Mouse (Mus musculus) heart, embryonic 10.5 days (tissue): ENCODE measurements at regions not wholly inside any gene's neighbourhood (a gene's known extent, or its start where the extent isn't known, plus 50 kb on each side); places are given as distances from the start of the nearest gene placed in this dataset.
"Not testable (repeated sequence)": the region's sequence is repeated elsewhere in the genome, so short reads cannot be mapped to it uniquely, and the experiment has no call there.

Source experiments
- DNase-seq: peaks from one replicate; pipeline ENCODE4 v3.0.0-alpha.2; 2017; ENCODE audit warnings: low spot score
- H3K27ac ChIP-seq: fragments of 300-500 bp; sonication (generic); 2 replicates; pipeline ENCODE4 v1.5.1; 2016; ENCODE audit warnings: mild to moderate bottlenecking
- H3K27me3 ChIP-seq: fragments of 300-500 bp; sonication (generic); 2 replicates; pipeline ENCODE4 v1.6.1; 2016; ENCODE audit warnings: mild to moderate bottlenecking; ENCODE audit not compliant: poor library complexity, insufficient read depth, severe bottlenecking
- H3K36me3 ChIP-seq: fragments of 300-500 bp; sonication (generic); 2 replicates; pipeline ENCODE4 v1.6.1; 2016; ENCODE audit warnings: mild to moderate bottlenecking, moderate library complexity
- H3K4me1 ChIP-seq: fragments of 300-500 bp; sonication (generic); 2 replicates; pipeline ENCODE4 v1.6.1; 2016; ENCODE audit warnings: mild to moderate bottlenecking
- H3K4me3 ChIP-seq: fragments of 300-500 bp; sonication (generic); 2 replicates; pipeline ENCODE4 v1.5.1; 2016; ENCODE audit warnings: mild to moderate bottlenecking, moderate library complexity
- H3K9me3 ChIP-seq: fragments of 300-500 bp; sonication (generic); 2 replicates; pipeline ENCODE4 v1.6.1; 2016; ENCODE audit warnings: mild to moderate bottlenecking, moderate library complexity
- WGBS: fragments of 180-500 bp; shearing (Covaris S2); methylation state at CpG from one replicate; pipeline ENCODE4 v1.1.7; 2016; 5-methylcytosine and 5-hydroxymethylcytosine counted together

DNA sequence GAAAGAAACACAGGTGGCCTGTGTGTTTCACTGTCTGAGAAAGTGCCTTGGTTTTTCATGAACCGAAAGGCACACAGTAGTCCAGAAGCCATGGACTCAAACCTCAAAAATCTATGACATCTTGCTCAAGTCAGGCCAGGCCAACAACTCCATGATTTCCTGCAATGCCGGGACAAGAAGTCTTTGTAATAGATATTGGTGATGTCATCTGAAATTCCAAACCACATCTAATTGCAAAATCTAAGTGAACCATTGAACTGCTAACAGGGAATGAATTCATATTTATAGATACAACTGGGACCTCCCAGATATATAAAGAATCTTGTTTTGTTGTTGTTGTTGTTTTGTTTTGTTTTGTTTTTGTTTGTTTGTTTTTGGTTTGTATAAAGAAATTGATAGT, 259.2 kb upstream of the Nrxn1 start:
- no peak for DNase-seq
- no peaks in the 10 kb centered on the region for H3K9me3 ChIP-seq
- 65% methylated on average over 2 of the region's 2 CpGs for WGBS
- H3K27me3 ChIP-seq, result no peaks in the 10 kb centered on the region
- no peak overlapping the region for H3K4me3 ChIP-seq
- no peaks in the 10 kb centered on the region for H3K4me1 ChIP-seq
- no peaks in the 10 kb centered on the region for H3K36me3 ChIP-seq
- no peak overlapping the region for H3K27ac ChIP-seq

GRCm38 (mm10) chr17:91336882-91337281, 244.0 kb upstream of the Nrxn1 start:
- DNase-seq, result no peak
- Histone ChIP-seq H3K4me1 (no peaks in the 10 kb centered on the region), H3K9me3 (no peaks in the 10 kb centered on the region), H3K27ac (no peak overlapping the region), H3K4me3 (no peak overlapping the region), H3K36me3 (no peaks in the 10 kb centered on the region), H3K27me3 (no peaks in the 10 kb centered on the region)
- 86% methylated on average over 1 of the region's 1 CpGs for WGBS

DNA sequence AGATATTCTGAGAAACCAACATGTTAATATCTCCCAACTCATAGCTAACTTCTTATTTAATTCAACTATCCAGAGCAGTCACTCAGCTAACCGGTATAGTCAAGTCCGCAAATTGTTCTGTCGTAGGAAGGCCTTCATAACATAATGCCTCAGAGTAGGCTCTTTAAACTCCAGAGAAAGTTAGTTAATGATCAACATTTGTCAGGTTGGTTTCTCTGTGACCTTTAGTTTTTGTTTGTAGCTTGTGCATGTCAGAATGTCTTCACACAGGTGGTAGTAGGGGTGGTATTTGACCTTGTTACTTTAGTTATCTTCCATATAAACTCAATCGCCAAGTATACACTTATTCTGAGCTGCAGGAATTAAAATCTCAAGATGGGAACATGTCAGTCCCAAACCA, 240.9 kb upstream of the Nrxn1 start:
- Histone ChIP-seq H3K9me3 (no peaks in the 10 kb centered on the region), H3K4me3 (no peak overlapping the region), H3K27me3 (no peaks in the 10 kb centered on the region), H3K27ac (no peak overlapping the region), H3K4me1 (no peaks in the 10 kb centered on the region), H3K36me3 (no peaks in the 10 kb centered on the region)
- 91% methylated on average over 4 of the region's 4 CpGs for WGBS
- DNase-seq, result no peak

DNA sequence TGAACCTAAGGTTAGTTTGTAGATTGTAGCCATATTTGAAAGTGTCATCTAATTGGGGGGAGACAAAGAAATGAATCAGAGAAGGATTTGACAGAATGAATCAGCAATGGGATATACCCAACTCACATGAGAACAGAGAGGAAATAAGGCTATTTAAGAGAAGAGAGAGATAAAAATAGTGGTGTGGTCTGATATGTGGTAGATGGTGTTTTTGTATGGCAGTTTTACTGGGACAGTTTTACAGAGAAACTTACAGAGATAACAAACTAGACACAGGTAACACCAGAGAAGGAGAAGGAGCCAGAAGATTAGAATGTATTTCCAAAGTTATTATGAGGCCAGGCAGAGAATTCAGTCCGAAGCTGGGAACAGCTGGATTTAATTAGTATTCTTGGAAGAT, 240.3 kb upstream of the Nrxn1 start:
- DNase-seq, result no peak
- no peaks in the 10 kb centered on the region for H3K9me3 ChIP-seq
- H3K27ac ChIP-seq, result no peak overlapping the region
- 67% methylated on average over 1 of the region's 1 CpGs for WGBS
- H3K27me3 ChIP-seq, result no peaks in the 10 kb centered on the region
- H3K36me3 ChIP-seq, result no peaks in the 10 kb centered on the region
- no peak overlapping the region for H3K4me3 ChIP-seq
- H3K4me1 ChIP-seq, result no peaks in the 10 kb centered on the region

DNA sequence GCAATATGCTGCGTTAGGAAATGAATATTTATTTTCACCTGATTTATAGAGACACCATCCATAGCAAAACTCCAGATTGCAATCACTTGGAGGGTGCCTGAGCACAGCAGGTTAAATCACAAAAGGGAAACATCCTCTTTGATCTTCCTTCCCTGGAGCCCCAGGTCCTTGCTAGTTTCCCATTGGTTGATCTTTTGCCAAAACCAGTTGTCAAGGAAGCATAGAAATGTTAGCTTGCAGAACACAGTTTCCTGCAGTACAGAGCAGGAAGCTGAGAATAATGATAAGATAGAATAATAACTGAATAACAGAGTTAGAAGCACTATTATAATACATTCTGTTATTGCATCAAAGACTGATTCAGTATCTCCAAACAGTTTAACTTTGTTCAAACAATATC, 231.5 kb upstream of the Nrxn1 start:
- 56% methylated on average over 1 of the region's 1 CpGs for WGBS
- no peak for DNase-seq
- no peaks in the 10 kb centered on the region for H3K9me3 ChIP-seq
- H3K4me1 ChIP-seq, result no peaks in the 10 kb centered on the region
- H3K27me3 ChIP-seq, result no peaks in the 10 kb centered on the region
- no peak overlapping the region for H3K27ac ChIP-seq
- no peaks in the 10 kb centered on the region for H3K36me3 ChIP-seq
- no peak overlapping the region for H3K4me3 ChIP-seq

DNA sequence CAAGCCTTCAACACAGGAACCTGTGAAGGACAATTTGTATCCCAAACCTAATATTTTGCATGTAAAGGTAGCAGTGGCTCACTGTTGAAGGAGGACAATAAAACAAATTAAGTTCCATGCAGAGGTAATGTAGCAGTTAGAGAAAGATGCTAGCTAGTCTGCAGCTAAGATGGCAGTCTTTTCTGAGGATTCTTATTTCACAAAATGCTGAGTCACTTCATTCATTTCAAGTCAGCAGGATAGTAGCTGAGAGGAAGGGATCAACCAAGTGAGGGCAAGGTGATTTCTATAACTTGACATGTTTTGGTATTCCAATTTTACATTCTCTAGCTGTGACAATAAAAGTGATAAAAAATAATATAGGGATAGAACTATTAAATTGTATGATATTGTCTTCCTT, 194.0 kb upstream of the Nrxn1 start:
- no peaks in the 10 kb centered on the region for H3K27me3 ChIP-seq
- no peaks in the 10 kb centered on the region for H3K36me3 ChIP-seq
- no peaks in the 10 kb centered on the region for H3K4me1 ChIP-seq
- no peaks in the 10 kb centered on the region for H3K9me3 ChIP-seq
- H3K4me3 ChIP-seq, result no peak overlapping the region
- DNase-seq, result no peak
- no peak overlapping the region for H3K27ac ChIP-seq

DNA sequence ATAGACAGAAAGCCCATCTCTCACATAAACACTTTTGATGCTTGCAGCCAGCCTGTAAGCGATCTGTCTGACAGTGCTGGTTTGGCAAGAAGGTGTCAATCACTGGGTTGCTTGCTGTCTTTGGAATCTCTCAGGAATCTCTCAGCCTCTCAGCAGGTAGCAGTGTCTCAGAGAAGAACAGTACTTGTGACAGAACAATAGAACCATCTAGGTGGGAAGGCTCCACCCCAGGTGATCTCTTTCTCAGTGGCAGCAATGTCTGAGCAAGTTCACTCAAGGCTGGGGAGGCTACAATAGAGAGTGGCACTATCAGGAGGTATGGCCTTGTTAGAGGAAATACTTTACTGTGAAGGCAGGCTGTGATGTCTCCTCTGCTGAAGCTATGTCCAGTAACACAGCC, 181.5 kb upstream of the Nrxn1 start:
- Histone ChIP-seq H3K36me3 (no peaks in the 10 kb centered on the region), H3K4me1 (no peaks in the 10 kb centered on the region), H3K27me3 (no peaks in the 10 kb centered on the region), H3K4me3 (no peak overlapping the region), H3K27ac (no peak overlapping the region), H3K9me3 (no peaks in the 10 kb centered on the region)
- 76% methylated on average over 1 of the region's 1 CpGs for WGBS
- DNase-seq, result no peak

GRCm38 (mm10) chr17:91238719-91239118, 145.8 kb upstream of the Nrxn1 start:
- H3K27ac ChIP-seq, result no peak overlapping the region
- no peaks in the 10 kb centered on the region for H3K9me3 ChIP-seq
- H3K4me1 ChIP-seq, result no peaks in the 10 kb centered on the region
- H3K27me3 ChIP-seq, result no peaks in the 10 kb centered on the region
- H3K36me3 ChIP-seq, result no peaks in the 10 kb centered on the region
- DNase-seq, result no peak
- WGBS, result 80% methylated on average over 2 of the region's 2 CpGs
- H3K4me3 ChIP-seq, result no peak overlapping the region

DNA sequence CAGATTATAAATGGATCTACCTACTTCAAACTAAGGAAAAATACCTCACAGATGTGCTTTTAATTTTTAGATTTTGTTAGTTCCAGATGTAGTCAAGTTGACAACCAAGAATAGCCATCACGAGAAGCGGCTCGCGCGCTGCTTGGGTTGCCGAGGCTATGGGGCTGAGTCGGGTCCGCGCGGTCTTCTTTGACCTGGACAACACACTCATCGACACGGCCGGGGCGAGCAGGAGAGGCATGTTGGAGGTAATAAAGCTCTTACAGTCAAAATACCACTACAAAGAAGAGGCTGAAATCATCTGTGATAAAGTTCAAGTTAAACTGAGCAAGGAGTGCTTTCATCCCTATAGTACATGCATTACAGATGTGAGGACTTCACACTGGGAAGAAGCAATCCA, 143.8 kb upstream of the Nrxn1 start:
- not testable (repeated sequence) for H3K27ac ChIP-seq, DNase-seq, H3K27me3 ChIP-seq, H3K36me3 ChIP-seq, H3K4me3 ChIP-seq, H3K4me1 ChIP-seq, H3K9me3 ChIP-seq
- WGBS, result 95% methylated on average over 14 of the region's 14 CpGs

DNA sequence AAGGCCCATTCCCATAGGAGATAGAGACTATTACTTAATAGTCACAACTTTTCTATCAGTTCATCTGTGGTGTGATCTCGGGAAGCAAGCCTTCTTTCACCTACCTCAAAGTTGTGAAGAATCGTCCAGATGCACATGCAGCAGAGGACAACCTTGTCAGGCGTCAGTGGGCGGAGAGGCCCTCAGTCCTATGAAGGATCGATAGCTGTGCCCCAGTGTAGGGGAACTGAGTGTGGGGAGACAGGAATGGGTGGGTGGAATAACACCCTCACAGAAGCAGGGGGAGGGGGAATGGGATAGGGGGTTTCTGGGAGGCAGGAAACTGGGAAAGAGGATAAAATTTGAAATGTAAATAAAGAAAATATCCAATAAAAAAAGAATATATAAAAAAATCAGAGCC, 133.5 kb upstream of the Nrxn1 start:
- DNase-seq, result no peak
- Histone ChIP-seq H3K4me1 (no peaks in the 10 kb centered on the region), H3K9me3 (no peaks in the 10 kb centered on the region), H3K4me3 (no peak overlapping the region), H3K27me3 (no peaks in the 10 kb centered on the region), H3K27ac (no peak overlapping the region), H3K36me3 (no peaks in the 10 kb centered on the region)
- WGBS, result 72% methylated on average over 5 of the region's 5 CpGs

DNA sequence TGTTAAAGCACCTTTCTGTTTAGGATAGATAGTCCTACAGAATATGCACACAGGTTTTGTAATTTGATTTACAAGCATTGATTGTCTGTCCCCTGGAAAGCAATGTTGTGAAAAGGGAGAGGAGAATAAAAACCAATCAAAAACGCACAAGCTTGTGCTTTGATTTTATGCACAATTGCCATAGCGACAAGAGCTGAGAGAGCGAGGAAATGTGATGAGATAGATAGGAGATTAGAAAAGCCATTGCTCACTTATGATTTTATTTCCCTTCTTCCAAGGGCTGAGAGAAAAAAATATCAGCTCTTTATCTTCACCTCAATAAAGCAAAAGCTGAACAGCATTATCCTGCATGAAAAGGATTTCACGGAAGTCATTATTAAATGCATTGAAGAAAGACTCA, 133.0 kb upstream of the Nrxn1 start:
- Histone ChIP-seq H3K36me3 (no peaks in the 10 kb centered on the region), H3K4me1 (no peaks in the 10 kb centered on the region), H3K27ac (no peak overlapping the region), H3K27me3 (no peaks in the 10 kb centered on the region), H3K4me3 (no peak overlapping the region), H3K9me3 (no peaks in the 10 kb centered on the region)
- 84% methylated on average over 4 of the region's 4 CpGs for WGBS
- DNase-seq, result no peak

GRCm38 (mm10) chr17:91216429-91216828, 123.6 kb upstream of the Nrxn1 start:
- no peak for DNase-seq
- Histone ChIP-seq H3K27ac (no peak overlapping the region), H3K36me3 (no peaks in the 10 kb centered on the region), H3K4me1 (no peaks in the 10 kb centered on the region), H3K4me3 (no peak overlapping the region), H3K27me3 (no peaks in the 10 kb centered on the region), H3K9me3 (no peaks in the 10 kb centered on the region)

- Histone ChIP-seq H3K27me3 (no peaks in the 10 kb centered on the region), H3K9me3 (no peaks in the 10 kb centered on the region), H3K36me3 (no peaks in the 10 kb centered on the region), H3K4me1 (no peaks in the 10 kb centered on the region), H3K4me3 (no peak overlapping the region), H3K27ac (no peak overlapping the region)
- no peak for DNase-seq
- 90% methylated on average over 4 of the region's 4 CpGs for WGBS
Observed at GRCm38 (mm10) chr17:91182574-91182973, 89.7 kb upstream of the Nrxn1 start.

GRCm38 (mm10) chr17:91161834-91162233, 69.0 kb upstream of the Nrxn1 start:
- Histone ChIP-seq H3K27me3 (no peaks in the 10 kb centered on the region), H3K4me3 (no peak overlapping the region), H3K4me1 (no peaks in the 10 kb centered on the region), H3K9me3 (no peaks in the 10 kb centered on the region), H3K27ac (no peak overlapping the region), H3K36me3 (no peaks in the 10 kb centered on the region)
- no peak for DNase-seq
- 88% methylated on average over 2 of the region's 2 CpGs for WGBS
